ENCODE assay signal across 11 mouse cellular contexts in genomic region chr12:84674666-84675526, GRCm38 (mm10). TPM values are rescaled to one million over a fixed set of nuclear protein-coding genes. Genes with fewer than 3 reads are reported as not detected.
DNase-seq lines count a peak whose midpoint lies in the region; ATAC-seq and TF ChIP-seq lines count a peak whose summit lies in the region.
"Had no signal": no experiment of that assay in that cellular context is flagged by ENCODE, and none has a peak within 500 bp of the region (broad histone marks: within the 10 kb centered on the region; RNA-seq: fewer than 3 reads in every experiment).

No protein-coding gene starts in this region.

- H3K79me3 ChIP-seq in C2C12 (ENCODE audit: low read depth): no peaks in the 10 kb centered on the region

- H3K27ac ChIP-seq in hindbrain, embryonic 12.5 days: peak overlapping the region; percentile 23; the same call in 1 of the 2 replicates
- H3K27ac ChIP-seq in hindbrain, embryonic 11.5 days (ENCODE audit: low read depth, low read length): no peak overlapping the region; the same call in 1 of the 2 replicates
- peak overlapping the region; percentile 78 for H3K27ac ChIP-seq in hindbrain, embryonic 13.5 days
- peak overlapping the region; percentile 68; the same call in 1 of the 2 replicates for H3K27ac ChIP-seq in neural tube, embryonic 15.5 days (replicated peaks)

- no peak overlapping the region for H3K9ac ChIP-seq in hindbrain, embryonic 12.5 days
- no peak overlapping the region for H3K9ac ChIP-seq in hindbrain, embryonic 11.5 days (ENCODE audit: low read depth, low read length)
- H3K9ac ChIP-seq in hindbrain, embryonic 13.5 days: peak overlapping the region; percentile 15; the same call in 1 of the 2 replicates
- H3K9ac ChIP-seq in neural tube, embryonic 15.5 days (replicated peaks): no peak overlapping the region

- WGBS in hindbrain, embryonic 12.5 days: 41% methylated on average over 14 of the region's 14 CpGs
- 43% methylated on average over 14 of the region's 14 CpGs for WGBS in hindbrain, embryonic 11.5 days
- WGBS in hindbrain, embryonic 13.5 days: 41% methylated on average over 14 of the region's 14 CpGs
- 30% methylated on average over 14 of the region's 14 CpGs for WGBS in neural tube, embryonic 15.5 days

- peak overlapping the region; percentile 18 for H3ac ChIP-seq in C2C12 (ENCODE audit: control insufficient read depth, insufficient read length, low read depth)

- no peaks in the 10 kb centered on the region for H3K79me2 ChIP-seq in C2C12 (ENCODE audit: control insufficient read depth, insufficient read depth)

- H3K36me3 ChIP-seq in hindbrain, embryonic 12.5 days: no peaks in the 10 kb centered on the region
- no peaks in the 10 kb centered on the region for H3K36me3 ChIP-seq in hindbrain, embryonic 11.5 days (ENCODE audit: control insufficient read depth, insufficient read depth, low read length)
- H3K36me3 ChIP-seq in C2C12 (ENCODE audit: control insufficient read depth, insufficient read depth): no peaks in the 10 kb centered on the region
- H3K36me3 ChIP-seq in hindbrain, embryonic 13.5 days: no peaks in the 10 kb centered on the region
- no peaks in the 10 kb centered on the region for H3K36me3 ChIP-seq in neural tube, embryonic 15.5 days

- no peak overlapping the region for H3K4me3 ChIP-seq in hindbrain, embryonic 12.5 days
- no peak overlapping the region for H3K4me3 ChIP-seq in hindbrain, embryonic 11.5 days (ENCODE audit: low read depth, low read length)
- no peak overlapping the region for H3K4me3 ChIP-seq in C2C12 (ENCODE audit: insufficient read depth, poor library complexity, severe bottlenecking)
- no peak overlapping the region for H3K4me3 ChIP-seq in hindbrain, embryonic 13.5 days
- no peak overlapping the region for H3K4me3 ChIP-seq in neural tube, embryonic 15.5 days (replicated peaks)

- no peak overlapping the region for H3K4me2 ChIP-seq in hindbrain, embryonic 12.5 days (replicated peaks)
- no peak overlapping the region for H3K4me2 ChIP-seq in hindbrain, embryonic 11.5 days (replicated peaks; ENCODE audit: low read depth, low read length)
- H3K4me2 ChIP-seq in hindbrain, embryonic 13.5 days: no peak overlapping the region
- H3K4me2 ChIP-seq in neural tube, embryonic 15.5 days: 0 out of 2 replicates have a peak overlapping the region, but pooled peaks have one; percentile 5

- no peaks in the 10 kb centered on the region for H3K9me3 ChIP-seq in hindbrain, embryonic 12.5 days (replicated peaks)
- no peaks in the 10 kb centered on the region for H3K9me3 ChIP-seq in hindbrain, embryonic 11.5 days (ENCODE audit: control insufficient read depth, low read length)
- H3K9me3 ChIP-seq in hindbrain, embryonic 13.5 days: no peaks in the 10 kb centered on the region
- H3K9me3 ChIP-seq in neural tube, embryonic 15.5 days (replicated peaks): no peaks in the 10 kb centered on the region

- peak; percentile 72 for ATAC-seq in hindbrain, embryonic 12.5 days (ENCODE audit: low FRiP score)
- no peak for ATAC-seq in hindbrain, embryonic 11.5 days (ENCODE audit: low FRiP score)
- 0 out of 2 replicates have a peak, but pooled peaks have one; percentile 17 for ATAC-seq in hindbrain, embryonic 13.5 days (ENCODE audit: low FRiP score)
- ATAC-seq in neural tube, embryonic 15.5 days (ENCODE audit: low FRiP score): no peak
- ATAC-seq: Patski had no signal

- DNase-seq in hindbrain, embryonic 11.5 days (ENCODE audit: low spot score): no peak
- DNase-seq in kidney, postnatal 10 days: no peak
- no peak for DNase-seq in ovary, adult 18-20 months (ENCODE audit: low spot score)
- DNase-seq in heart, adult 11 months: no peak

- no peaks in the 10 kb centered on the region for H3K27me3 ChIP-seq in hindbrain, embryonic 12.5 days
- no peaks in the 10 kb centered on the region for H3K27me3 ChIP-seq in hindbrain, embryonic 11.5 days (ENCODE audit: control insufficient read depth, insufficient read depth, low read length)
- peaks cover 29% of the 10 kb centered on the region for H3K27me3 ChIP-seq in C2C12 (ENCODE audit: control insufficient read depth, insufficient read depth, insufficient read length)
- 0 out of 2 replicates have a peak, but pooled peaks cover 6% of the 10 kb centered on the region for H3K27me3 ChIP-seq in hindbrain, embryonic 13.5 days
- H3K27me3 ChIP-seq in neural tube, embryonic 15.5 days (replicated peaks): no peaks in the 10 kb centered on the region; the same call in 1 of the 2 replicates

- no peak for TF ChIP-seq CTCF in C2C12 (IDR thresholded peaks at IDR 0.05; ENCODE audit: control insufficient read depth, insufficient read depth, insufficient read length)

- H3K4me1 ChIP-seq in hindbrain, embryonic 12.5 days: peaks cover 15% of the 10 kb centered on the region
- H3K4me1 ChIP-seq in hindbrain, embryonic 11.5 days (replicated peaks; ENCODE audit: control insufficient read depth, insufficient read depth, low read length): no peaks in the 10 kb centered on the region; the same call in 1 of the 2 replicates
- peaks cover 23% of the 10 kb centered on the region for H3K4me1 ChIP-seq in hindbrain, embryonic 13.5 days (replicated peaks)
- peaks cover 18% of the 10 kb centered on the region for H3K4me1 ChIP-seq in neural tube, embryonic 15.5 days

TF ChIP-seq in C2C12, 6 proteins besides CTCF, POLR2A, EP300 and RAD21:
- TF ChIP-seq USF1 (IDR thresholded peaks at IDR 0.05; ENCODE audit: low read depth) (no peak), MYOD1 (IDR thresholded peaks at IDR 0.05; ENCODE audit: control insufficient read depth, insufficient read length, low read depth) (no peak), FOSL1 (IDR thresholded peaks at IDR 0.05; ENCODE audit: insufficient read depth, low read length, poor library complexity, severe bottlenecking) (no peak), MAX (IDR thresholded peaks at IDR 0.05) (no peak), CEBPB (IDR thresholded peaks at IDR 0.05; ENCODE audit: low read depth) (no peak), MYOG (IDR thresholded peaks at IDR 0.05; ENCODE audit: control insufficient read depth, extremely low read depth, insufficient read length) (no peak)

RNA-seq across cellular contexts. Expression of gene Syndig1l, which starts 23.7 kb away (rescaled TPM):
- polyA plus RNA-seq in hindbrain, embryonic 12.5 days (2016; fragmentation: Nextera tagmentation; extraction: Ambion mirVana): 1.7 and 2.3 TPM in 2 replicates
- polyA plus RNA-seq in hindbrain, embryonic 11.5 days (2014; fragmentation: Nextera tagmentation; extraction: Ambion mirVana): 0.60 and 0.85 TPM in 2 replicates
- not detected for polyA plus RNA-seq in C2C12 (2012; fragmentation: generic; extraction: Trizol)
- 4.8 and 5.3 TPM in 2 replicates for polyA plus RNA-seq in hindbrain, embryonic 13.5 days (2015; fragmentation: Nextera tagmentation; extraction: Ambion mirVana)
- polyA plus RNA-seq in neural tube, embryonic 15.5 days (2015; fragmentation: Nextera tagmentation; extraction: Ambion mirVana): 7.3 and 10.2 TPM in 2 replicates
- polyA plus RNA-seq: Patski had no signal

RNA-seq across cellular contexts. Expression of gene Vrtn, which starts 34.1 kb away (rescaled TPM):
- polyA plus RNA-seq in hindbrain, embryonic 12.5 days (2016; fragmentation: Nextera tagmentation; extraction: Ambion mirVana): not detected in 2 replicates
- polyA plus RNA-seq in hindbrain, embryonic 11.5 days (2014; fragmentation: Nextera tagmentation; extraction: Ambion mirVana): not detected in 2 replicates
- polyA plus RNA-seq in C2C12 (2012; fragmentation: generic; extraction: Trizol): not detected
- polyA plus RNA-seq in hindbrain, embryonic 13.5 days (2015; fragmentation: Nextera tagmentation; extraction: Ambion mirVana): not detected in 2 replicates
- 0.37 TPM in 1 of 2 replicates, not detected in the other for polyA plus RNA-seq in neural tube, embryonic 15.5 days (2015; fragmentation: Nextera tagmentation; extraction: Ambion mirVana)
- polyA plus RNA-seq: large intestine, adult 2 months; neural tube, embryonic 11.5 days; Patski had no signal

RNA-seq across cellular contexts. Expression of gene Abcd4, which starts 57.7 kb away (rescaled TPM):
- 13.7 and 17.1 TPM in 2 replicates for polyA plus RNA-seq in hindbrain, embryonic 12.5 days (2016; fragmentation: Nextera tagmentation; extraction: Ambion mirVana)
- polyA plus RNA-seq in hindbrain, embryonic 11.5 days (2014; fragmentation: Nextera tagmentation; extraction: Ambion mirVana): 6.4 and 7.9 TPM in 2 replicates
- polyA plus RNA-seq in C2C12 (2012; fragmentation: generic; extraction: Trizol): 8.5 TPM
- 12.4 and 13.8 TPM in 2 replicates for polyA plus RNA-seq in hindbrain, embryonic 13.5 days (2015; fragmentation: Nextera tagmentation; extraction: Ambion mirVana)
- polyA plus RNA-seq in neural tube, embryonic 15.5 days (2015; fragmentation: Nextera tagmentation; extraction: Ambion mirVana): 14.0 and 14.3 TPM in 2 replicates

Comparison
In these comparisons a context has a peak if more than half of its experiments do, and no peak if none do; other contexts are left out.
1. ATAC-seq: peak in hindbrain, embryonic 12.5 days (single experiment) and hindbrain, embryonic 13.5 days (single experiment); none in hindbrain, embryonic 11.5 days (single experiment) and neural tube, embryonic 15.5 days (single experiment).